Comparison of ENCODE assay signal across 8 mouse cellular contexts in genomic region chr7:19077761-19078160, GRCm38 (mm10). TPM values are rescaled to one million over a fixed set of nuclear protein-coding genes. Genes with fewer than 3 reads are reported as not detected.
A peak's percentile ranks its signal among the peaks of the same experiment; 100 is the strongest.
DNase-seq lines count a peak whose midpoint lies in the region; ATAC-seq and TF ChIP-seq lines count a peak whose summit lies in the region.

No protein-coding gene starts in this region.

- WGBS in kidney, adult 2 months, result 46% methylated on average over 14 of the region's 14 CpGs
- WGBS in forebrain, embryonic 10.5 days, result 85% methylated on average over 14 of the region's 14 CpGs

- no peaks in the 10 kb centered on the region for H3K36me3 ChIP-seq in kidney, adult 2 months (ENCODE audit: control insufficient read depth, insufficient read depth, low read length)
- peaks cover 54% of the 10 kb centered on the region for H3K36me3 ChIP-seq in forebrain, embryonic 10.5 days (replicated peaks)

- no peak for TF ChIP-seq CTCF in kidney, adult 2 months (conservative IDR thresholded peaks at IDR 0.05; ENCODE audit: insufficient read depth, insufficient read length, low read depth, low read length)

- peak; percentile 50 for DNase-seq in kidney, adult 2 months
- DNase-seq in kidney, postnatal 36 days, result no peak
- DNase-seq in forebrain, embryonic 10.5 days (ENCODE audit: extremely low spot score, low spot score), result peak; percentile 13
- DNase-seq in induced T-regulatory cell, adult 2 months (ENCODE audit: low read depth), result peak; percentile 90
- peak; percentile 83 for DNase-seq in thymus, postnatal 0 days (ENCODE audit: low spot score)
- DNase-seq in testis, postnatal 10 days (ENCODE audit: low spot score), result no peak
- DNase-seq in cerebellum, postnatal 4 days (ENCODE audit: low spot score in 2 of 2), result no peak

- TF ChIP-seq POLR2A in kidney, adult 2 months (IDR thresholded peaks at IDR 0.05; ENCODE audit: low read depth, low read length), result no peak

- no peaks in the 10 kb centered on the region for H3K9me3 ChIP-seq in forebrain, embryonic 10.5 days

- H3K27me3 ChIP-seq in kidney, adult 2 months (replicated peaks; ENCODE audit: control insufficient read depth, insufficient read depth, low read length), result no peaks in the 10 kb centered on the region
- no peaks in the 10 kb centered on the region for H3K27me3 ChIP-seq in forebrain, embryonic 10.5 days (ENCODE audit: poor library complexity, severe bottlenecking)

- no peak overlapping the region for H3K4me3 ChIP-seq in kidney, adult 2 months (ENCODE audit: insufficient read depth, low read depth, low read length)
- H3K4me3 ChIP-seq in forebrain, embryonic 10.5 days, result peak overlapping the region; percentile 99

- H3K27ac ChIP-seq in kidney, adult 2 months (ENCODE audit: insufficient read depth, low read depth, low read length), result no peak overlapping the region
- no peak overlapping the region; the same call in 1 of the 2 replicates for H3K27ac ChIP-seq in forebrain, embryonic 10.5 days

- ATAC-seq in megakaryocyte progenitor cell, adult 5-6 weeks (replicated peaks; ENCODE audit: poor library complexity), result peak; percentile 71

- peaks cover 5% of the 10 kb centered on the region for H3K4me1 ChIP-seq in kidney, adult 2 months (ENCODE audit: control insufficient read depth, insufficient read depth, low read length)
- peaks cover 36% of the 10 kb centered on the region for H3K4me1 ChIP-seq in forebrain, embryonic 10.5 days

RNA-seq across cellular contexts. Expression of gene Dmwd, which starts 1.7 kb away (rescaled TPM):
- 59.8 and 76.3 TPM in 2 replicates for polyA plus RNA-seq in kidney, adult 2 months (2012; rRNA removed)
- 14.4 and 16.3 TPM in 2 replicates for polyA plus RNA-seq in forebrain, embryonic 10.5 days (2016; fragmentation: Nextera tagmentation; extraction: Ambion mirVana)
- 4.4 and 5.5 TPM in 2 replicates for total RNA-seq in megakaryocyte progenitor cell, adult 5-6 weeks (2015)
- 1.5 and 2.3 TPM in 2 replicates for total RNA-seq in megakaryocyte progenitor cell, adult 5-6 weeks (2017)
- polyA plus RNA-seq in thymus, postnatal 0 days (2015; fragmentation: Nextera tagmentation; extraction: Ambion mirVana), result 4.3 and 5.0 TPM in 2 replicates

RNA-seq across cellular contexts. Expression of gene Dmpk, which starts 5.9 kb away (rescaled TPM):
- polyA plus RNA-seq in kidney, adult 2 months (2012; rRNA removed), result 52.7 and 53.0 TPM in 2 replicates
- 8.3 and 9.1 TPM in 2 replicates for polyA plus RNA-seq in forebrain, embryonic 10.5 days (2016; fragmentation: Nextera tagmentation; extraction: Ambion mirVana)
- 0.78 and 1.9 TPM in 2 replicates for total RNA-seq in megakaryocyte progenitor cell, adult 5-6 weeks (2015)
- 0.84 TPM in 1 of 2 replicates, not detected in the other for total RNA-seq in megakaryocyte progenitor cell, adult 5-6 weeks (2017)
- 2.8 and 3.7 TPM in 2 replicates for polyA plus RNA-seq in thymus, postnatal 0 days (2015; fragmentation: Nextera tagmentation; extraction: Ambion mirVana)

RNA-seq across cellular contexts. Expression of gene Six5, which starts 16.6 kb away (rescaled TPM):
- 14.1 and 22.2 TPM in 2 replicates for polyA plus RNA-seq in kidney, adult 2 months (2012; rRNA removed)
- polyA plus RNA-seq in forebrain, embryonic 10.5 days (2016; fragmentation: Nextera tagmentation; extraction: Ambion mirVana), result 6.7 and 7.4 TPM in 2 replicates
- total RNA-seq in megakaryocyte progenitor cell, adult 5-6 weeks (2015), result 2.8 and 3.9 TPM in 2 replicates
- total RNA-seq in megakaryocyte progenitor cell, adult 5-6 weeks (2017), result 2.3 and 2.4 TPM in 2 replicates
- 1.2 and 1.5 TPM in 2 replicates for polyA plus RNA-seq in thymus, postnatal 0 days (2015; fragmentation: Nextera tagmentation; extraction: Ambion mirVana)

RNA-seq across cellular contexts. Expression of gene Rsph6a, which starts 23.3 kb away (rescaled TPM):
- polyA plus RNA-seq in kidney, adult 2 months (2012; rRNA removed), result 0.05 TPM in 2 replicates
- not detected in 2 replicates for polyA plus RNA-seq in forebrain, embryonic 10.5 days (2016; fragmentation: Nextera tagmentation; extraction: Ambion mirVana)
- not detected in 2 replicates for total RNA-seq in megakaryocyte progenitor cell, adult 5-6 weeks (2015)
- total RNA-seq in megakaryocyte progenitor cell, adult 5-6 weeks (2017), result 0.61 TPM in 1 of 2 replicates, not detected in the other
- not detected in 2 replicates for polyA plus RNA-seq in thymus, postnatal 0 days (2015; fragmentation: Nextera tagmentation; extraction: Ambion mirVana)

RNA-seq across cellular contexts. Expression of gene Gm4969, which starts 40.4 kb away (rescaled TPM):
- polyA plus RNA-seq in kidney, adult 2 months (2012; rRNA removed), result 0.03 and 0.04 TPM in 2 replicates
- 0.81 and 1.1 TPM in 2 replicates for polyA plus RNA-seq in forebrain, embryonic 10.5 days (2016; fragmentation: Nextera tagmentation; extraction: Ambion mirVana)
- 0.24 and 0.57 TPM in 2 replicates for total RNA-seq in megakaryocyte progenitor cell, adult 5-6 weeks (2015)
- 0.03 and 0.42 TPM in 2 replicates for total RNA-seq in megakaryocyte progenitor cell, adult 5-6 weeks (2017)
- polyA plus RNA-seq in thymus, postnatal 0 days (2015; fragmentation: Nextera tagmentation; extraction: Ambion mirVana), result 0.70 and 0.72 TPM in 2 replicates

Comparison
In these comparisons a context has a peak if more than half of its experiments do, and no peak if none do; other contexts are left out.
1. DNase-seq: peak in kidney, adult 2 months (single experiment), forebrain, embryonic 10.5 days (single experiment), induced T-regulatory cell, adult 2 months (single experiment) and thymus, postnatal 0 days (single experiment); none in kidney, postnatal 36 days (0 of 2), testis, postnatal 10 days (single experiment) and cerebellum, postnatal 4 days (0 of 2).